Mouse (Mus musculus): Measurements from ENCODE around the gene Fam207a.

- TF ChIP-seq POLR2A (IDR thresholded peaks at IDR 0.05; ENCODE audit: low read depth, low read length) (no peak), CTCF (conservative IDR thresholded peaks at IDR 0.05; ENCODE audit: insufficient read depth, insufficient read length, low read depth, low read length) (no peak)
Observed at GRCm38 (mm10) chr10:77522021-77522731, 6.6 kb upstream of the Fam207a start.
